Mouse (Mus musculus) limb, embryonic 12.5 days (tissue): ENCODE measurements around the gene Sept9. TPM values are rescaled to one million over a fixed set of nuclear protein-coding genes. Genes with fewer than 3 reads are reported as not detected.

ENCODE experiments used
- ATAC-seq: fragments of 200-750 bp; cut with Nextera tagmentation; 2 replicates; pipeline ENCODE4 v1.8.0; 2017; ENCODE audit warnings: low read depth, moderate TSS enrichment; ENCODE audit not compliant: insufficient number of reproducible peaks, insufficient read depth, low FRiP score, low TSS enrichment
- H3K27ac ChIP-seq: fragments of 300-500 bp; sonication (generic); 2 replicates; pipeline ENCODE4 v1.5.1; 2016; ENCODE audit warnings: mild to moderate bottlenecking, moderate library complexity
- H3K27me3 ChIP-seq: fragments of 300-500 bp; sonication (generic); 2 replicates; pipeline ENCODE4 v1.6.1; 2016; ENCODE audit warnings: mild to moderate bottlenecking, moderate library complexity
- H3K36me3 ChIP-seq: fragments of 300-500 bp; sonication (generic); 2 replicates; pipeline ENCODE4 v1.6.1; 2016; ENCODE audit warnings: mild to moderate bottlenecking, moderate library complexity
- H3K4me1 ChIP-seq: fragments of 300-500 bp; sonication (generic); replicated peaks from 2 replicates; pipeline ENCODE4 v1.6.1; 2016
- H3K4me2 ChIP-seq: fragments of 300-500 bp; sonication (generic); 2 replicates; pipeline ENCODE4 v1.6.1; 2016; ENCODE audit warnings: mild to moderate bottlenecking, moderate library complexity
- H3K4me3 ChIP-seq: fragments of 300-500 bp; sonication (generic); replicated peaks from 2 replicates; pipeline ENCODE4 v1.5.1; 2016; ENCODE audit warnings: mild to moderate bottlenecking
- H3K9ac ChIP-seq: fragments of 300-500 bp; sonication (generic); replicated peaks from 2 replicates; pipeline ENCODE4 v1.6.1; 2016; ENCODE audit warnings: mild to moderate bottlenecking, moderate library complexity
- H3K9me3 ChIP-seq: fragments of 300-500 bp; sonication (generic); 2 replicates; pipeline ENCODE4 v1.6.1; 2016; ENCODE audit warnings: mild to moderate bottlenecking, moderate library complexity
- WGBS: fragments of 180-500 bp; shearing (Covaris S2); methylation state at CpG from one replicate; pipeline ENCODE4 v1.1.7; 2016; 5-methylcytosine and 5-hydroxymethylcytosine counted together
- polyA plus RNA-seq: library from polyadenylated mRNA; unstranded; fragments of >200 nt; fragmentation: Nextera tagmentation; extraction: Ambion mirVana; gene quantifications from 2 replicates; pipeline ENCODE4 v1.2.1, GENCODE M21; 2016

Sept9 gene
- polyA plus RNA-seq, 1 experiment from 2014 or later, result 234 TPM

- Histone ChIP-seq H3K27ac (peak overlapping the region; percentile 42; the same call in 1 of the 2 replicates), H3K4me1 (peaks cover 32% of the 10 kb centered on the region)
- ATAC-seq, result no peak
Observed at GRCm38 (mm10) chr11:117370262-117370850, 170.9 kb downstream of the Sept9 start.

GRCm38 (mm10) chr11:117372537-117372936 is 173.1 kb downstream of the Sept9 start:
- Histone ChIP-seq H3K4me3 (no peak overlapping the region), H3K4me2 (no peak overlapping the region), H3K27ac (no peak overlapping the region), H3K27me3 (peaks cover 8% of the 10 kb centered on the region), H3K4me1 (peaks cover 29% of the 10 kb centered on the region), H3K36me3 (no peaks in the 10 kb centered on the region), H3K9ac (no peak overlapping the region), H3K9me3 (no peaks in the 10 kb centered on the region)
- 90% methylated on average over 10 of the region's 10 CpGs for WGBS
- ATAC-seq, result no peak

More at GRCm38 (mm10) chr11:117370262-117370850, 170.9 kb downstream of the Sept9 start:
- H3K4me3 ChIP-seq, result no peak overlapping the region
- no peak overlapping the region for H3K9ac ChIP-seq
- 31% methylated on average over 5 of the region's 5 CpGs for WGBS
- no peaks in the 10 kb centered on the region for H3K36me3 ChIP-seq
- no peak overlapping the region for H3K4me2 ChIP-seq
- H3K9me3 ChIP-seq, result no peaks in the 10 kb centered on the region
- H3K27me3 ChIP-seq, result peaks cover 8% of the 10 kb centered on the region

GRCm38 (mm10) chr11:117373195-117373594 is 173.7 kb downstream of the Sept9 start:
- no peaks in the 10 kb centered on the region for H3K36me3 ChIP-seq
- no peak overlapping the region for H3K27ac ChIP-seq
- peaks cover 8% of the 10 kb centered on the region for H3K27me3 ChIP-seq
- H3K9me3 ChIP-seq, result no peaks in the 10 kb centered on the region
- peaks cover 29% of the 10 kb centered on the region for H3K4me1 ChIP-seq
- no peak for ATAC-seq
- H3K9ac ChIP-seq, result no peak overlapping the region
- no peak overlapping the region for H3K4me2 ChIP-seq
- no peak overlapping the region for H3K4me3 ChIP-seq
- WGBS, result 78% methylated on average over 20 of the region's 20 CpGs

GRCm38 (mm10) chr11:117373870-117374269 is 174.4 kb downstream of the Sept9 start:
- H3K9me3 ChIP-seq, result no peaks in the 10 kb centered on the region
- H3K27me3 ChIP-seq, result peaks cover 12% of the 10 kb centered on the region
- ATAC-seq, result no peak
- H3K4me2 ChIP-seq, result no peak overlapping the region
- no peak overlapping the region for H3K9ac ChIP-seq
- H3K4me3 ChIP-seq, result no peak overlapping the region
- WGBS, result 37% methylated on average over 4 of the region's 4 CpGs
- H3K36me3 ChIP-seq, result no peaks in the 10 kb centered on the region
- H3K27ac ChIP-seq, result no peak overlapping the region
- H3K4me1 ChIP-seq, result peaks cover 29% of the 10 kb centered on the region

- H3K27me3 ChIP-seq, result peaks cover 16% of the 10 kb centered on the region
- H3K36me3 ChIP-seq, result no peaks in the 10 kb centered on the region
- no peak overlapping the region for H3K4me2 ChIP-seq
- H3K27ac ChIP-seq, result no peak overlapping the region
- 41% methylated on average over 7 of the region's 7 CpGs for WGBS
- ATAC-seq, result no peak
- H3K4me3 ChIP-seq, result no peak overlapping the region
- H3K4me1 ChIP-seq, result peaks cover 29% of the 10 kb centered on the region
- H3K9ac ChIP-seq, result no peak overlapping the region
- H3K9me3 ChIP-seq, result no peaks in the 10 kb centered on the region
Observed at GRCm38 (mm10) chr11:117374288-117374687, 174.8 kb downstream of the Sept9 start.

- no peak overlapping the region for H3K4me2 ChIP-seq
- peaks cover 37% of the 10 kb centered on the region for H3K27me3 ChIP-seq
- H3K36me3 ChIP-seq, result no peaks in the 10 kb centered on the region
- peaks cover 5% of the 10 kb centered on the region; the same call in 1 of the 2 replicates for H3K4me1 ChIP-seq
- ATAC-seq, result no peak
- no peak overlapping the region for H3K9ac ChIP-seq
- no peak overlapping the region for H3K27ac ChIP-seq
- 80% methylated on average over 5 of the region's 5 CpGs for WGBS
- no peaks in the 10 kb centered on the region for H3K9me3 ChIP-seq
- no peak overlapping the region for H3K4me3 ChIP-seq
Observed at GRCm38 (mm10) chr11:117379774-117380173, 180.3 kb downstream of the Sept9 start.

- Histone ChIP-seq H3K9ac (no peak overlapping the region), H3K4me1 (peaks cover 16% of the 10 kb centered on the region), H3K36me3 (no peaks in the 10 kb centered on the region), H3K27me3 (peaks cover 42% of the 10 kb centered on the region), H3K4me2 (no peak overlapping the region), H3K27ac (no peak overlapping the region), H3K9me3 (no peaks in the 10 kb centered on the region), H3K4me3 (no peak overlapping the region)
- 26% methylated on average over 9 of the region's 9 CpGs for WGBS
- ATAC-seq, result no peak
Observed at GRCm38 (mm10) chr11:117384235-117384634, 184.8 kb downstream of the Sept9 start.

- Histone ChIP-seq H3K4me1 (peaks cover 16% of the 10 kb centered on the region), H3K9ac (no peak overlapping the region), H3K27me3 (peaks cover 45% of the 10 kb centered on the region), H3K4me2 (peak overlapping the region; percentile 40), H3K9me3 (no peaks in the 10 kb centered on the region), H3K4me3 (no peak overlapping the region), H3K36me3 (no peaks in the 10 kb centered on the region), H3K27ac (no peak overlapping the region)
- ATAC-seq, result 0 out of 2 replicates have a peak, but pooled peaks have one; percentile 39
- 1% methylated on average over 16 of the region's 16 CpGs for WGBS
Observed at GRCm38 (mm10) chr11:117384897-117385296, 185.4 kb downstream of the Sept9 start.

GRCm38 (mm10) chr11:117385331-117386103 is 186.1 kb downstream of the Sept9 start:
- Histone ChIP-seq H3K27me3 (peaks cover 45% of the 10 kb centered on the region), H3K4me3 (no peak overlapping the region)
- 36% methylated on average over 15 of the region's 15 CpGs for WGBS

GRCm38 (mm10) chr11:117387241-117387640 is 187.8 kb downstream of the Sept9 start:
- H3K27ac ChIP-seq, result no peak overlapping the region
- WGBS, result 84% methylated on average over 10 of the region's 10 CpGs
- no peaks in the 10 kb centered on the region for H3K36me3 ChIP-seq
- ATAC-seq, result no peak
- H3K9me3 ChIP-seq, result no peaks in the 10 kb centered on the region
- no peak overlapping the region for H3K9ac ChIP-seq
- no peak overlapping the region for H3K4me2 ChIP-seq
- H3K27me3 ChIP-seq, result peaks cover 38% of the 10 kb centered on the region
- H3K4me1 ChIP-seq, result peaks cover 23% of the 10 kb centered on the region
- H3K4me3 ChIP-seq, result no peak overlapping the region

More at GRCm38 (mm10) chr11:117385331-117386103, 186.1 kb downstream of the Sept9 start:
- ATAC-seq, result no peak
- Histone ChIP-seq H3K4me1 (peaks cover 16% of the 10 kb centered on the region), H3K27ac (no peak overlapping the region), H3K9me3 (no peaks in the 10 kb centered on the region), H3K36me3 (no peaks in the 10 kb centered on the region), H3K4me2 (peak overlapping the region; percentile 40), H3K9ac (no peak overlapping the region)

GRCm38 (mm10) chr11:117390001-117390402 is 190.5 kb downstream of the Sept9 start:
- no peaks in the 10 kb centered on the region for H3K36me3 ChIP-seq
- H3K4me2 ChIP-seq, result no peak overlapping the region
- H3K9me3 ChIP-seq, result no peaks in the 10 kb centered on the region
- H3K9ac ChIP-seq, result no peak overlapping the region
- H3K4me3 ChIP-seq, result no peak overlapping the region
- no peak for ATAC-seq
- peaks cover 38% of the 10 kb centered on the region for H3K27me3 ChIP-seq
- H3K27ac ChIP-seq, result no peak overlapping the region
- WGBS, result 25% methylated on average over 12 of the region's 12 CpGs
- H3K4me1 ChIP-seq, result peaks cover 30% of the 10 kb centered on the region
